Mouse (Mus musculus) gastrocnemius, adult 2 months (tissue): ENCODE results near the gene Kmt2e. TPM values are rescaled to one million over a fixed set of nuclear protein-coding genes. Genes with fewer than 3 reads are reported as not detected.
A peak's percentile ranks its signal among the peaks of the same experiment; 100 is the strongest.
"Not testable (repeated sequence)": the region's sequence is repeated elsewhere in the genome, so short reads cannot be mapped to it uniquely, and the experiment has no call there.

Experiments used
- DNase-seq: peaks from one replicate; pipeline ENCODE4 v3.0.0; 2022
- H3K27ac ChIP-seq: fragments of 200-600 bp; 2 replicates; pipeline ENCODE4 v1.8.1; 2022; ENCODE audit warnings: mild to moderate bottlenecking
- H3K4me3 ChIP-seq: fragments of 200-600 bp; 2 replicates; pipeline ENCODE4 v1.8.1; 2022; ENCODE audit warnings: mild to moderate bottlenecking, moderate library complexity
- CTCF ChIP-seq: fragments of 200-600 bp; IDR thresholded peaks from 2 replicates; pipeline ENCODE4 v1.8.1; 2022; ENCODE audit warnings: antibody characterized with exemption, mild to moderate bottlenecking, moderate library complexity
- intact Hi-C: fragments of 180-260 bp; cut with DNase I; formaldehyde crosslinking; loops from one replicate; pipeline ENCODE4 v1.15.1; 2025
- total RNA-seq, 2 experiments: library from RNA; stranded (reverse); gene quantifications; 2 replicates each; pipeline ENCODE4 v1.2.3; 2021

Kmt2e gene
- total RNA-seq, 2 experiments from 2014 or later: 26.4 to 28.4 TPM

GRCm38 (mm10) chr5:23444411-23444810 lies 10.2 kb downstream of the Kmt2e start:
- TF ChIP-seq CTCF: no peak
- H3K27ac ChIP-seq: 0 out of 2 replicates have a peak overlapping the region, but pooled peaks have one; percentile 10
- H3K4me3 ChIP-seq: no peak overlapping the region

GRCm38 (mm10) chr5:23453561-23453960 lies 19.3 kb downstream of the Kmt2e start:
- peak; percentile 25; the same call in 1 of the 2 replicates for TF ChIP-seq CTCF
- peak overlapping the region; percentile 72; the same call in 1 of the 2 replicates for H3K27ac ChIP-seq
- DNase-seq, intact Hi-C loops, H3K4me3 ChIP-seq: not testable (repeated sequence)

More at GRCm38 (mm10) chr5:23444411-23444810, 10.2 kb downstream of the Kmt2e start:
- no peak for DNase-seq
- intact Hi-C loops: no loop called here

GRCm38 (mm10) chr5:23461688-23462087 lies 27.4 kb downstream of the Kmt2e start:
- DNase-seq: no peak
- TF ChIP-seq CTCF: no peak
- no peak overlapping the region for H3K4me3 ChIP-seq
- peak overlapping the region; percentile 69 for H3K27ac ChIP-seq
- intact Hi-C loops: no loop called here

- no peak overlapping the region for H3K27ac ChIP-seq
- TF ChIP-seq CTCF: no peak
- no peak overlapping the region for H3K4me3 ChIP-seq
- intact Hi-C loops: no loop called here
- no peak for DNase-seq
These were observed 30.0 kb downstream of the Kmt2e start for GRCm38 (mm10) chr5:23464247-23464646.

GRCm38 (mm10) chr5:23464743-23465142 lies 30.5 kb downstream of the Kmt2e start:
- no peak for DNase-seq
- no peak overlapping the region for H3K4me3 ChIP-seq
- no peak overlapping the region for H3K27ac ChIP-seq
- intact Hi-C loops: no loop called here
- TF ChIP-seq CTCF: no peak

- intact Hi-C loops: no loop called here
These were observed 32.3 kb downstream of the Kmt2e start for GRCm38 (mm10) chr5:23466546-23466945.

GRCm38 (mm10) chr5:23473098-23473873 lies 39.0 kb downstream of the Kmt2e start:
- no peak for DNase-seq
- Histone ChIP-seq H3K27ac (no peak overlapping the region), H3K4me3 (no peak overlapping the region)
- TF ChIP-seq CTCF: peak; percentile 53
- intact Hi-C loops: no loop called here

More at GRCm38 (mm10) chr5:23466546-23466945, 32.3 kb downstream of the Kmt2e start:
- DNase-seq: no peak
- no peak for TF ChIP-seq CTCF
- H3K4me3 ChIP-seq: no peak overlapping the region
- H3K27ac ChIP-seq: no peak overlapping the region

- H3K27ac ChIP-seq: no peak overlapping the region
- no peak for DNase-seq
- intact Hi-C loops: no loop called here
These were observed 49.6 kb downstream of the Kmt2e start for GRCm38 (mm10) chr5:23483811-23484210.

GRCm38 (mm10) chr5:23489231-23489630 lies 55.0 kb downstream of the Kmt2e start:
- intact Hi-C loops: no loop called here
- no peak overlapping the region for H3K27ac ChIP-seq
- DNase-seq: no peak
- no peak overlapping the region for H3K4me3 ChIP-seq
- TF ChIP-seq CTCF: no peak

More at GRCm38 (mm10) chr5:23483811-23484210, 49.6 kb downstream of the Kmt2e start:
- no peak for TF ChIP-seq CTCF
- H3K4me3 ChIP-seq: no peak overlapping the region

- intact Hi-C loops: no loop called here
- DNase-seq: no peak
- Histone ChIP-seq H3K4me3 (no peak overlapping the region), H3K27ac (no peak overlapping the region)
- TF ChIP-seq CTCF: peak; percentile 68
These were observed 56.6 kb downstream of the Kmt2e start for GRCm38 (mm10) chr5:23490797-23491196.

GRCm38 (mm10) chr5:23496396-23496795 lies 62.2 kb downstream of the Kmt2e start:
- TF ChIP-seq CTCF: no peak

GRCm38 (mm10) chr5:23496933-23497332 lies 62.7 kb downstream of the Kmt2e start:
- no peak for TF ChIP-seq CTCF
- Histone ChIP-seq H3K4me3 (no peak overlapping the region), H3K27ac (no peak overlapping the region)
- intact Hi-C loops: loop anchor here (5.0 kb wide), 1 partner anchor 40 kb away; no protein-coding TSS in a partner anchor
- DNase-seq: no peak

More at GRCm38 (mm10) chr5:23496396-23496795, 62.2 kb downstream of the Kmt2e start:
- no peak overlapping the region for H3K27ac ChIP-seq
- no peak overlapping the region for H3K4me3 ChIP-seq
- intact Hi-C loops: loop anchor here (5.0 kb wide), 1 partner anchor 39 kb away; no protein-coding TSS in a partner anchor
- DNase-seq: no peak

- no peak for TF ChIP-seq CTCF
- intact Hi-C loops: loop anchor here (5.0 kb wide), 1 partner anchor 41 kb away; no protein-coding TSS in a partner anchor
- Histone ChIP-seq H3K4me3 (no peak overlapping the region), H3K27ac (no peak overlapping the region)
- no peak for DNase-seq
These were observed 63.7 kb downstream of the Kmt2e start for GRCm38 (mm10) chr5:23497920-23498319.
